Mouse (Mus musculus): ENCODE data around the gene Ush1c. TPM values are rescaled to one million over a fixed set of nuclear protein-coding genes. Genes with fewer than 3 reads are reported as not detected.
A peak's percentile ranks its signal among the peaks of the same experiment; 100 is the strongest.
"Not testable (repeated sequence)": the region's sequence is repeated elsewhere in the genome, so short reads cannot be mapped to it uniquely, and the experiment has no call there.

Gene Ush1c
- polyA plus RNA-seq, 1 experiment from 2014 or later, result 2.3 TPM

DNA sequence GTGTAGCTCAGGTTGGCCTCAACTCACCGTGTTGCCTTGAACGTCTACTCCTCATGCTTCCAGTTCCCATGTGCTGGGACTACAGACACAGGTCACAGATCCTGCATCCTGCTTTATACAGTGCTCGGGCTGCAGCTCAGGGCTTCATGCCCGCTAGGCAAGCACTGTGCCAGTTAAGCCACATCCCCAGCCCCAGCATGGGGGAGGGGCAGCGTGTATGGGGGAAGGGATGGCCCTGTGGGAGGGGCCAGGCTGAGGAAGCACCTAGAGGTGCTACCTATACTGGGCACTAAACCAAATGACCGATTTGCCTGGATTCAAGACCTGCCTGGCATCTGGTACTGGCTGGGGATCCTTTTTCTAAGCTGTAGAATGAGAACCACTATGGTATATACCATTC lies 38.3 kb downstream of the Ush1c start:
- Histone ChIP-seq H3K27me3 (ENCODE audit: control insufficient read depth, insufficient read depth, low read depth, low read length) (no peaks in the 10 kb centered on the region), H3K9me3 (replicated peaks; ENCODE audit: control insufficient read depth, low read length, poor library complexity, severe bottlenecking) (no peaks in the 10 kb centered on the region), H3K4me3 (ENCODE audit: low read depth, low read length) (no peak overlapping the region), H3K36me3 (ENCODE audit: control insufficient read depth, insufficient read depth, low read length) (no peaks in the 10 kb centered on the region), H3K4me2 (ENCODE audit: low read length) (no peak overlapping the region), H3K27ac (ENCODE audit: low read length) (no peak overlapping the region), H3K4me1 (ENCODE audit: control insufficient read depth, insufficient read depth, low read length) (peaks cover 6% of the 10 kb centered on the region; the same call in 1 of the 2 replicates), H3K9ac (ENCODE audit: low read depth, low read length) (no peak overlapping the region)
- 63% methylated on average over 6 of the region's 6 CpGs for WGBS
- no peak for ATAC-seq

DNA sequence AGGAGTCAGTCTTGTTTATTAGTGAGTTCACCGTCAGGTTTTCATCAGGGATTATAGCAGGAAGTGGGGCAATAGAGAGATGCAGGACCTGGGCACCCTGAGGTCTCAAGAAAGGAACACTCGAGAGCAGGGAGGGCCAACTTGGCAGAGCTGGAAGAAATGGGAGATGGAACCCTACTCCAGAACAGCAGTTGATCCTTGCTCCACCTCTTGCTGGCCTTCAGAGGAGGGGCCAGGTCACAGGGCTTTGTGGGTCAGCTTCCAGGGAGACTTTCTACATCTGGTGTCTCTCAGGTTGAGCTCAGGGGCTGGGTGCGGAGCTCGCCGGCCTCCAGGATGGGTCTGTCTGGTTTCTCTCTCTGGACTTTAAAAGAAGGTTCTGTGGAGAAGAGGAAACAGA lies 42.9 kb downstream of the Ush1c start:
- ATAC-seq, result no peak
- H3K9me3 ChIP-seq (replicated peaks; ENCODE audit: control insufficient read depth, low read length, poor library complexity, severe bottlenecking), result no peaks in the 10 kb centered on the region
- no peak overlapping the region for H3K9ac ChIP-seq (ENCODE audit: low read depth, low read length)
- H3K4me2 ChIP-seq (ENCODE audit: low read length), result no peak overlapping the region
- no peaks in the 10 kb centered on the region for H3K4me1 ChIP-seq (ENCODE audit: control insufficient read depth, insufficient read depth, low read length)
- H3K27me3 ChIP-seq (ENCODE audit: control insufficient read depth, insufficient read depth, low read depth, low read length), result no peaks in the 10 kb centered on the region
- H3K27ac ChIP-seq (ENCODE audit: low read length), result no peak overlapping the region
- 89% methylated on average over 5 of the region's 5 CpGs for WGBS
- H3K36me3 ChIP-seq (ENCODE audit: control insufficient read depth, insufficient read depth, low read length), result no peaks in the 10 kb centered on the region
- H3K4me3 ChIP-seq (ENCODE audit: low read depth, low read length), result no peak overlapping the region

- Histone ChIP-seq H3K9ac (ENCODE audit: low read depth, low read length) (no peak overlapping the region), H3K9me3 (replicated peaks; ENCODE audit: control insufficient read depth, low read length, poor library complexity, severe bottlenecking) (no peaks in the 10 kb centered on the region), H3K27me3 (ENCODE audit: control insufficient read depth, insufficient read depth, low read depth, low read length) (peaks cover 13% of the 10 kb centered on the region), H3K4me1 (ENCODE audit: control insufficient read depth, insufficient read depth, low read length) (peaks cover 4% of the 10 kb centered on the region; the same call in 1 of the 2 replicates), H3K4me3 (ENCODE audit: low read depth, low read length) (no peak overlapping the region), H3K27ac (ENCODE audit: low read length) (no peak overlapping the region), H3K36me3 (ENCODE audit: control insufficient read depth, insufficient read depth, low read length) (no peaks in the 10 kb centered on the region), H3K4me2 (ENCODE audit: low read length) (no peak overlapping the region)
- ATAC-seq, result no peak
Measured at GRCm38 (mm10) chr7:46184232-46184631, 54.1 kb downstream of the Ush1c start.

GRCm38 (mm10) chr7:46181590-46181989 lies 56.7 kb downstream of the Ush1c start:
- Histone ChIP-seq H3K36me3 (ENCODE audit: control insufficient read depth, insufficient read depth, low read length) (no peaks in the 10 kb centered on the region), H3K9ac (ENCODE audit: low read depth, low read length) (no peak overlapping the region), H3K4me2 (ENCODE audit: low read length) (no peak overlapping the region), H3K4me3 (ENCODE audit: low read depth, low read length) (no peak overlapping the region), H3K4me1 (ENCODE audit: control insufficient read depth, insufficient read depth, low read length) (peaks cover 7% of the 10 kb centered on the region; the same call in 1 of the 2 replicates), H3K27ac (ENCODE audit: low read length) (no peak overlapping the region), H3K27me3 (ENCODE audit: control insufficient read depth, insufficient read depth, low read depth, low read length) (peaks cover 23% of the 10 kb centered on the region), H3K9me3 (replicated peaks; ENCODE audit: control insufficient read depth, low read length, poor library complexity, severe bottlenecking) (no peaks in the 10 kb centered on the region)
- 0% methylated on average over 3 of the region's 3 CpGs for WGBS
- ATAC-seq, result peak; percentile 67; the same call in 1 of the 2 replicates

DNA sequence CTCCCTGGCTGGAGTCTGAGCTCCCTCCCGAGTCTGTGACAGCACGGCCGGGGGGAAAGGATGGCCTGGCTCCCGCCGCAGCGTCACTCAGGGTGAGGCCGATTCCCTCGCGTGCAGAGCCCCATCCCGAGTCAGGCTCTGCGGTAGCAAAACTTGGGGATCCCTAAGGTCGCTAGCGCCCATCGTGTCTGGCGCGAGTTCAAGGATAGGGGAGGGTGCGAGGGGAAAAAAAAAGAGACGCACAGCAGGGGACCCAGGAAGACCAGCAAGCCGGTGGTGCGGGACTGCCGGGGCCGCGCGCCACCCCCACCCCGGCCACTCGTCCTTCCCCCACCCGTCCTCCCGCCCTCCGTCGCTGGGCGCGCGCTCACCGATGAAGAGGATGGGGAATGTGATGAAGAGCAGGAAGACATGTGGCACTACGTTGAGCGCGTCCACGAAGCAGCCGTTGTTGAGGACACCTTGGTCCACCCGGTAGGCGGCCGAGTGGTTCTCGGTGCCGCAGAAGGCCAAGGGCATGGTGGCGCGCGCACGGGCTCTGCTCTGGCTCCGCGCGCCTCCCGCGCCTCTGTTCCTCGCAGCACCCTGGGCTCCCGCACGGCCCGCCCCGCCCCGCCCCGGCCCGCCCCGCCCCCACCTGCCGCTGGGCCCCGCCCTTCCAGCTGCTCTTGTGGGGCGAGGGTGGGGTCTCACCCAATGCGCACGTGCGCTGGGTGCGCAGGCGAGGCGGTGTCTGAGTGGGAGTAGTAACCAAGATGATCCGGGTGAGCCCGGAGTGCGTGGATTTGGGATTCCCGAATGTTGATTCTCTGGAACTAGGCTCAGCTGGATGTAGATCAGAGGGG lies 58.6 kb downstream of the Ush1c start, which contains the start of gene Abcc8:
TSS of gene Abcc8 (minus strand) at position 603 of the 845 bp plus-strand sequence.
- H3K4me1 ChIP-seq (ENCODE audit: control insufficient read depth, insufficient read depth, low read length), result peaks cover 7% of the 10 kb centered on the region; the same call in 1 of the 2 replicates
- under 1% methylated on average over 66 of the region's 75 CpGs for WGBS
- ATAC-seq, result peak; percentile 66
- peak within 1 kb of the TSS; percentile 52 for H3K4me3 ChIP-seq (ENCODE audit: low read depth, low read length)
- H3K4me2 ChIP-seq (ENCODE audit: low read length), result peak within 1 kb of the TSS; percentile 77
- peak within 1 kb of the TSS; percentile 66 for H3K9ac ChIP-seq (ENCODE audit: low read depth, low read length)
- H3K27ac ChIP-seq (ENCODE audit: low read length), result no peak within 1 kb of the TSS
- no peaks in the 10 kb centered on the region for H3K9me3 ChIP-seq (replicated peaks; ENCODE audit: control insufficient read depth, low read length, poor library complexity, severe bottlenecking)
- no peaks in the 10 kb centered on the region for H3K36me3 ChIP-seq (ENCODE audit: control insufficient read depth, insufficient read depth, low read length)
- peaks cover 23% of the 10 kb centered on the region for H3K27me3 ChIP-seq (ENCODE audit: control insufficient read depth, insufficient read depth, low read depth, low read length)

- 96% methylated on average over 1 of the region's 1 CpGs for WGBS
- H3K4me1 ChIP-seq (ENCODE audit: control insufficient read depth, insufficient read depth, low read length); H3K4me2 ChIP-seq (ENCODE audit: low read length); H3K9ac ChIP-seq (ENCODE audit: low read depth, low read length); H3K27me3 ChIP-seq (ENCODE audit: control insufficient read depth, insufficient read depth, low read depth, low read length); H3K27ac ChIP-seq (ENCODE audit: low read length); H3K36me3 ChIP-seq (ENCODE audit: control insufficient read depth, insufficient read depth, low read length); H3K4me3 ChIP-seq (ENCODE audit: low read depth, low read length); H3K9me3 ChIP-seq (replicated peaks; ENCODE audit: control insufficient read depth, low read length, poor library complexity, severe bottlenecking); ATAC-seq: not testable (repeated sequence)
Measured at GRCm38 (mm10) chr7:46168980-46169379, 69.3 kb downstream of the Ush1c start.

GRCm38 (mm10) chr7:46168402-46168801 lies 69.9 kb downstream of the Ush1c start:
- Histone ChIP-seq H3K9me3 (replicated peaks; ENCODE audit: control insufficient read depth, low read length, poor library complexity, severe bottlenecking) (no peaks in the 10 kb centered on the region), H3K27me3 (ENCODE audit: control insufficient read depth, insufficient read depth, low read depth, low read length) (no peaks in the 10 kb centered on the region), H3K4me2 (ENCODE audit: low read length) (no peak overlapping the region), H3K36me3 (ENCODE audit: control insufficient read depth, insufficient read depth, low read length) (peaks cover 4% of the 10 kb centered on the region; the same call in 1 of the 2 replicates), H3K9ac (ENCODE audit: low read depth, low read length) (no peak overlapping the region), H3K4me1 (ENCODE audit: control insufficient read depth, insufficient read depth, low read length) (no peaks in the 10 kb centered on the region), H3K4me3 (ENCODE audit: low read depth, low read length) (no peak overlapping the region), H3K27ac (ENCODE audit: low read length) (no peak overlapping the region)
- no peak for ATAC-seq
- 93% methylated on average over 6 of the region's 6 CpGs for WGBS

DNA sequence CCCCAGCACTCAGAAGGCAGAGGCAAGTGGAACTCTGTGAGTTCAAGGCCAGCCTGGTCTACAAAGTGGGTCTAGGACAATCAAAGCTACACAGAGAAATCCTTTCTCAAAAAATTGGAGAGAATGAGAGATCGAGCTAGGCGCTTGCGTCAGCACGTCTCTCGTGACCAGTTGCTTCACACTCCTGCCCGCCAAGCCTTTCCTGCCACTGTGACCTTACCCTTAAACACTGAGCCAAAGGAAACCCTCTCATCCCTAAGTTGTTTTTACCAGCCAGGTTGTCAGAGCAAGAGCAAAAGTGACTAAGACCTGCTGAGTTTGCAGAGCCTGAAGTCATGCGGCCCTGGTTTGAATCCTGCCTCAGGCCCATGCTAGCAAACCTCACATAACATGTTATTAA lies 70.4 kb downstream of the Ush1c start:
- H3K27me3 ChIP-seq (ENCODE audit: control insufficient read depth, insufficient read depth, low read depth, low read length), result no peaks in the 10 kb centered on the region
- peaks cover 4% of the 10 kb centered on the region; the same call in 1 of the 2 replicates for H3K36me3 ChIP-seq (ENCODE audit: control insufficient read depth, insufficient read depth, low read length)
- no peaks in the 10 kb centered on the region for H3K9me3 ChIP-seq (replicated peaks; ENCODE audit: control insufficient read depth, low read length, poor library complexity, severe bottlenecking)
- no peak overlapping the region for H3K9ac ChIP-seq (ENCODE audit: low read depth, low read length)
- H3K4me3 ChIP-seq (ENCODE audit: low read depth, low read length), result no peak overlapping the region
- WGBS, result 94% methylated on average over 7 of the region's 7 CpGs
- ATAC-seq, result no peak
- no peak overlapping the region for H3K27ac ChIP-seq (ENCODE audit: low read length)
- no peak overlapping the region for H3K4me2 ChIP-seq (ENCODE audit: low read length)
- H3K4me1 ChIP-seq (ENCODE audit: control insufficient read depth, insufficient read depth, low read length), result no peaks in the 10 kb centered on the region

- Histone ChIP-seq H3K9me3 (replicated peaks; ENCODE audit: control insufficient read depth, low read length, poor library complexity, severe bottlenecking) (no peaks in the 10 kb centered on the region), H3K4me1 (ENCODE audit: control insufficient read depth, insufficient read depth, low read length) (0 out of 2 replicates have a peak, but pooled peaks cover 5% of the 10 kb centered on the region), H3K4me3 (ENCODE audit: low read depth, low read length) (no peak overlapping the region), H3K36me3 (ENCODE audit: control insufficient read depth, insufficient read depth, low read length) (peaks cover 4% of the 10 kb centered on the region; the same call in 1 of the 2 replicates), H3K9ac (ENCODE audit: low read depth, low read length) (no peak overlapping the region), H3K4me2 (ENCODE audit: low read length) (no peak overlapping the region), H3K27me3 (ENCODE audit: control insufficient read depth, insufficient read depth, low read depth, low read length) (no peaks in the 10 kb centered on the region), H3K27ac (ENCODE audit: low read length) (no peak overlapping the region)
- ATAC-seq, result no peak
- WGBS, result 96% methylated on average over 11 of the region's 11 CpGs
Measured at GRCm38 (mm10) chr7:46165876-46166275, 72.4 kb downstream of the Ush1c start.
